12 mouse cellular contexts compared by ENCODE assay signal in genomic region chr9:101590310-101590709, GRCm38 (mm10).
A peak's percentile ranks its signal among the peaks of the same experiment; 100 is the strongest.
DNase-seq lines count a peak whose midpoint lies in the region; ATAC-seq and TF ChIP-seq lines count a peak whose summit lies in the region.
"Had no signal": no experiment of that assay in that cellular context is flagged by ENCODE, and none has a peak within 500 bp of the region (broad histone marks: within the 10 kb centered on the region; RNA-seq: fewer than 3 reads in every experiment).

No protein-coding gene starts in this region.

- H3K27me3 ChIP-seq in kidney, adult 2 months (replicated peaks; ENCODE audit: control insufficient read depth, insufficient read depth, low read length), result no peaks in the 10 kb centered on the region
- H3K27me3 ChIP-seq in kidney, embryonic 16.5 days (ENCODE audit: insufficient read depth, low read length), result no peaks in the 10 kb centered on the region
- H3K27me3 ChIP-seq: embryonic facial prominence, embryonic 13.5 days; hindbrain, embryonic 12.5 days; midbrain, embryonic 13.5 days had no signal

- H3K4me3 ChIP-seq in kidney, adult 2 months (ENCODE audit: insufficient read depth, low read depth, low read length), result no peak overlapping the region
- H3K4me3 ChIP-seq in kidney, embryonic 16.5 days (ENCODE audit: low read length), result no peak overlapping the region
- H3K4me3 ChIP-seq: embryonic facial prominence, embryonic 13.5 days; hindbrain, embryonic 12.5 days; midbrain, embryonic 13.5 days had no signal

- no peaks in the 10 kb centered on the region for H3K4me1 ChIP-seq in kidney, adult 2 months (ENCODE audit: control insufficient read depth, insufficient read depth, low read length)
- H3K4me1 ChIP-seq in kidney, embryonic 16.5 days (ENCODE audit: insufficient read depth, low read length), result no peaks in the 10 kb centered on the region
- H3K4me1 ChIP-seq: embryonic facial prominence, embryonic 13.5 days; hindbrain, embryonic 12.5 days; midbrain, embryonic 13.5 days had no signal

- no peak overlapping the region for H3K9ac ChIP-seq in kidney, embryonic 16.5 days (replicated peaks; ENCODE audit: low read length)
- H3K9ac ChIP-seq: embryonic facial prominence, embryonic 13.5 days; hindbrain, embryonic 12.5 days; midbrain, embryonic 13.5 days had no signal

- peak; percentile 35 for DNase-seq in kidney, adult 2 months
- peak; percentile 79 for DNase-seq in heart, adult 8-10 months (ENCODE audit: low spot score)
- DNase-seq in kidney, postnatal 25 days, result peak; percentile 41 to 53
- DNase-seq in lung, postnatal 25 days (ENCODE audit: low spot score), result peak; percentile 61
- DNase-seq in embryo, embryonic 9.5 days (ENCODE audit: extremely low spot score), result no peak
- DNase-seq: cerebellum, adult 9-10 months had no signal

- TF ChIP-seq POLR2A in kidney, adult 2 months (IDR thresholded peaks at IDR 0.05; ENCODE audit: low read depth, low read length), result no peak

- H3K4me2 ChIP-seq in kidney, embryonic 16.5 days (replicated peaks; ENCODE audit: low read depth, low read length), result no peak overlapping the region
- H3K4me2 ChIP-seq: embryonic facial prominence, embryonic 13.5 days; hindbrain, embryonic 12.5 days; midbrain, embryonic 13.5 days had no signal

- H3K27ac ChIP-seq in kidney, adult 2 months (ENCODE audit: insufficient read depth, low read depth, low read length), result no peak overlapping the region
- H3K27ac ChIP-seq in kidney, embryonic 16.5 days (ENCODE audit: low read length), result no peak overlapping the region
- H3K27ac ChIP-seq: embryonic facial prominence, embryonic 13.5 days; hindbrain, embryonic 12.5 days; midbrain, embryonic 13.5 days had no signal

- no peaks in the 10 kb centered on the region for H3K36me3 ChIP-seq in kidney, adult 2 months (ENCODE audit: control insufficient read depth, insufficient read depth, low read length)
- H3K36me3 ChIP-seq in kidney, embryonic 16.5 days (ENCODE audit: insufficient read depth, low read length), result no peaks in the 10 kb centered on the region
- H3K36me3 ChIP-seq: embryonic facial prominence, embryonic 13.5 days; hindbrain, embryonic 12.5 days; midbrain, embryonic 13.5 days had no signal

- WGBS in kidney, adult 2 months, result 72% methylated on average over 3 of the region's 3 CpGs
- 69% methylated on average over 3 of the region's 3 CpGs for WGBS in kidney, embryonic 16.5 days

- H3K9me3 ChIP-seq in kidney, embryonic 16.5 days (ENCODE audit: low read length), result no peaks in the 10 kb centered on the region
- H3K9me3 ChIP-seq: hindbrain, embryonic 12.5 days; midbrain, embryonic 13.5 days had no signal

- no peak for ATAC-seq in kidney, embryonic 16.5 days (ENCODE audit: low FRiP score, low TSS enrichment)
- ATAC-seq in erythroblast, adult 5-6 weeks (replicated peaks; ENCODE audit: low FRiP score, poor library complexity, severe bottlenecking), result no peak
- ATAC-seq in inflammation-experienced regulatory T-cells, adult 6 months, result no peak
- ATAC-seq: midbrain, embryonic 13.5 days had no signal

- no peak for TF ChIP-seq CTCF in kidney, adult 2 months (conservative IDR thresholded peaks at IDR 0.05; ENCODE audit: insufficient read depth, insufficient read length, low read depth, low read length)
